Mouse (Mus musculus) urinary bladder, adult 18-20 months (tissue): ENCODE measurements around the gene Ncor2.
A peak's percentile ranks its signal among the peaks of the same experiment; 100 is the strongest.

ENCODE experiments used
- DNase-seq, 2 experiments: peaks; one replicate each; pipeline ENCODE4 v3.0.0; 2022; ENCODE audit warnings: low spot score in 2 of 2, mixed read lengths in 2 of 2

Gene Ncor2

DNA sequence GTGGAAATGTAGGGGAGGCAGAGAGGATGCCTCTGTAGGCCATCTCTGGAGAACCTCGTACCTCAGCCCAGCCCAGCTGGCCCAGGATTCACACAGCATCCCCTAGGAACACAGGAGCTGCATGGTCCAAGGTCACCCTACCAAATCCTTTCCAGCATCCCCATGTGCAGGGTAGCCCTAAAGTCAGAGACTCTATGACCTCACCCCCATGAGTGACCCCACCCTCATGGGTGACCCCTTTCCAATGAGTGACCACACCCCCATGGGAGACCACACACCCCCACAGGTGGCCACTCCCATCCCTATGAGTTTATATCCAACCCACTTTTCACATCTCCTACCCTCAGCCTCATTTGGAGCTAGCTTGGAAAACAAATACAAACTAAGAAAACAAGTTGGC, 51.1 kb downstream of the Ncor2 start:
- DNase-seq: no peak

DNA sequence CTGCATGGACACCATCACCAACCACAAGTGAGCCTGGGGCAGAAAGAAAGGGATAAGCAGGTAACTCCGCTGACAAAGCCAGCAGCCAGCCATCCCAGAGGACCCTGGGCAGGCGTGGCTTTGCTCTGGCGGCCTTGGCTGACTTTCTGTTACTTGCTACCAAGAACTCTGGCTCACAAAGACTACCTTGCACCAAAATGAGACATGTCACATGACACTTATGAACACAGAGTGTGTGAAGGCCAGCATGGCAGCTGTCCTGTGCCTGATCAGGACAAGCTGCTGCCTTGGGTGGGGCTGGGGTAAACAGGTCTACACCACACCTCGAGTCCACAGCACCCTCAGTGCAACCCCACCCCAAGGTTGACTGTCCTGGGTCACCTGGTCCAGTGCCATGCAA, 51.6 kb downstream of the Ncor2 start:
- DNase-seq: no peak

DNA sequence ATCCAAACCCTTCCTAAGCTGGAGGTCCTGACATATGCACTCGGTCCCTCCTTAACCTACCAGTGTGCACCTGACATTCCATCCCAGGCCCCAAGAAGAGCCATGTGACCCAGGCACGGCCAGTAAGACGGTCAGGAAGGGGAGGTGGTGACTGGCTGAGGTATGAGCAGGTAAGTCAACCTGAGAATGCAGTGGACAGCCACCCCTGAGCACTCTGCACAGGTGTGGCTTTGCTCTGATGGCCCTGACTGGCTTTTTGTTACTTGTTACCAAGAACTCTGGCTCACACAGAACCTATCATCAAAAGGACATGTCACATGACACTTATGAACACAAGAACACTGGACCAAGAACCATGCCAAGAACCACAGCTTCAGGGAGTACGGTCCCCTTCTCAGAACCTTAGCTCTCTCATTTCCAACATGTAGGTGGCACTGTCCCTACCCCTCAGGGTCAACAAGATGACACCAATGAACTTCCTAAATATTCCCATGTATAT, 53.0 kb downstream of the Ncor2 start:
- DNase-seq: no peak

DNA sequence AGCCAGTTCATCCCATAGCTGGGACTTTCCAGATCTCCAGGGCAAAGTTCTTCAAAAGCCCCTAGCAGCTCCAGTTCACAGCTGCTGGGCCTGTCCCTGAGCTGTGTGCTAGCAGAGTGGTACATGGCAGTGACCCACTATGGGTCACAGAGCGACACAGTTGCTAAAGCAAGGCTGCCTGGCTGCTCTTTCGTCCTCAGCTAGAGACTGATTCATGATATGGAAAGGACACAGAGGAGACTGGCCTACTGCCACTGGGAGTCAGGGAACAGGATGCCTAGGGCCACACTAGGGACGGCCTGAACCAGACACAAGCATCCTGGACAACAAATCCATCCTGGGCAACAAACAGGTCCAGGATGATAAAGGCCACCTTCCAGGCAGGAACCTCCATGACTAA, 53.8 kb downstream of the Ncor2 start:
- no peak for DNase-seq

DNA sequence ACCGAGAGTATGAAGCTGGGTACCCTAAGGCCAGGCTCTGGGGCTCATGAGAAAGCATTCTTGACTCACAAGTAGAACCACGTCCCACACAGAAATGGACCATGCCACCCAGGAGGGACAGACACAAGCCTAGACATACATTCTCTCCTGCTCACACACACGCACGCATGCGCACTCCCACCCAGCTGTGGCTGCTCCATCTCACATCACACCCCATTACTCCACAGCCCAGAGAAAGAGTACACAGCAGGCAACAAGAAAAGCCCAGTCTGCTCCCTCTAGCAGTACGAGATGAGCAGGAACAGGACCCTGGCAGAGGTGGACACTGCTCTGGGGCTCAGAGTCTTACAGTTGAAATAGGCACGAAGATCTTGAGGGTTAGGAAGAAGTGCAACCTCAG, 55.0 kb downstream of the Ncor2 start:
- DNase-seq: no peak

DNA sequence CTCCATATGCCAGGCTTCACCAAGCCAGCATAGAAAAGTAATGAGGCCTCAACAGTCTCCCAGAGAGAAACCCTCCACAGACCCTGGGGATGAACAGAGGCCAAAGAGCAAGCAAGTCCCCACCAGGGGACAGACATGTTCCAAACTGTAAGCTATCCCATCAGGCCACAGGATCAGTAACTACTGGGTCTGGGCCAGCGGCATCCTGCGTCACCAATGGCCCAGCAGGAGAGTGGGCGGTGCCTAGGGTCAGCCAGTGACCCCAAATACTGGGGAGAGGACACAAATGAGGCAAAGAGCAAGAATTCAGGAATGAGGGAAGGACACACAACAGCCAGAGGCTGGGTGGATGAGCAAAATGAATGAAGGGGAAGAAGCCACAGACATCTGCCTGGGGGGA, 55.8 kb downstream of the Ncor2 start:
- DNase-seq: no peak

DNA sequence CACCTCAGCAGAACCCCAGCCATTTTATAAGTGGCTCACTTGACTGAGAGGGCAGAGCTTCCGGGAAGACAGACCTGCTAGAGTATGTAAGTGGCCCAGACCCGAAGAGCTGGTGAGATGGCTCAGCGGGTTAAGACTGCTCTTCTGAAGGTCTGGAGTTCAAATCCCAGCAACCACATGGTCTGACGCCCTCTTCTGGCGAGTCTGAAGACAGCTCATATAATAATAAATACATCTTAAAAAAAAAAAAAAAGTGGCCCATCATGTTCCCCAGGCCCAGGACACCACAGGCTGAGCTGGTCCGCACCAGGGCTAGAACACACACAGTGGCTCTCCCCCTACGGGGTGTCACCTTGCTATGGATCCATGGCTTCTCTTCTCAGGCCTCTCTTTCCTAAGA, 56.5 kb downstream of the Ncor2 start:
- DNase-seq: no peak

DNA sequence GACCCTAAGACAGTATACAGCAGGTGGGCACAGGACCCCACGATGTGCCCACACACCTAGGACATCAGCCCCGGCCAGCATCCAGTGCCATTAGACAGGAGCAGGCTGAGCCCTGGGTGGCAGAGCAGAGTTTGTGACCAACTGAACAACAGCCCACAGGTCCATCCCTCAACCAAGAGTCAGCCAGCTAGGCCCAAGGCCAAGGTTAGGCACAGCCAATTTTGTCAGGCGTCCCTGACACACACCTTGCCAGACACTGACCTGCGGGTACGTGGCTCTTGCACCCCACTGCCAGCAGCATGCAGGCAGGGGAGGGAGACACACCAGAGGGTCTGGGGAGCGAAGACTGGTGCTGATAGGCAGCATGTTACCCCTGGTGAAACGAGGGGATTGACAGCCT, 57.0 kb downstream of the Ncor2 start:
- DNase-seq: no peak

DNA sequence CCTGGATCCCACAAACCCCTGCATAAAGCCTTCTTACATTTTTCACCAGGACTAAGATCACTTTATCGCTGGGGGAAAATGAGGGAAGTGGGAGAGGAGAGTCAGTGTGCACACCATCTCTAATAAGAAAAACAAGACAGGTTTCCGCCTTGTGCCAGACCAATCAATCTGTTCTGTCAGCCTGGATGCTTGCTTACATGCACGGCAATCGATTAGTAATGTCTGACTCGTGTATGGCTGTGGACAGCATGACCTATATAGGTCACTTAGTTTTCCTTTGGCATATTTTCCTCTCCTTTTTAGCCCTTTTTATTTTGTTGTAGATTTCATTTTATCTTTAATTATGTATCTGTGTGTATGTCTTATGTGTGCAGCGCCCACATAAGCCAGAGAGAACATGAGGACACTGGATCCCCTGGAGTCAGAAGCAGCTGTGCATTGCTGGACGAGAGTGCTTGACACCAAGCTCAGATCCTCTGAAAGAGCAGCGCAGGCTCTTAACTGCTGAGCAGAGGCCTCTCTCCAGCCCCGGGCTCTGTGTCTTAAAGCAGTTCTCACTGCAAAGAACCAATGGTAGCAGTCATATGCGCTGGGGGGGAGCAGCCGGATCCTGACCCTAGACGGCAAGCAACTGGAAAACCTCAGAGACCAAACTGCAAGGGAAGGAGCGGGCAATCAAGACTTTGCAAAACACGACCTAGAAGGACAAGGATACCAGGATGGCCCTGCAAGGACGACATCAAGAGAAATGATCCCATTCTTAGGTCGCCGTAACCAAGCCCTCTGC, 58.3 kb downstream of the Ncor2 start:
- no peak for DNase-seq

DNA sequence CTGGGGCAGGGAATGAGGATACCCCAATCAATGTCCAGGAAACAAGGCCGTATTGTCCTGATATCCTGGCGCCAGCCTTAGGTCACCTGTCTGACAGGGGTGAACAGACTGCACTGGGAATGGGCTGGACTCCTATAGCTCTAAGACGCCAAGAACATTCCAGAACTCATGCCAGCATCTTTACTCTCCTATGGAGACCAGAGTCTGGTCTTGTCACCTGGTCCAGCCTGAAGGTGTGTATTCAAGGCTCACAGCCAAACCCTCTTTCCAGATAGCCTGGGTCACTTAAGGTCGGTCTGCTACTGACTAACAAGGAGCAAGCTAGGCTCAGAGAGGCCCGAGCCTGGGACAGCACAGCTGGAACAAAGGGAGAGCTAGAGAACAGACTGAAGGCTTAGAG, 61.8 kb downstream of the Ncor2 start:
- DNase-seq: no peak

DNA sequence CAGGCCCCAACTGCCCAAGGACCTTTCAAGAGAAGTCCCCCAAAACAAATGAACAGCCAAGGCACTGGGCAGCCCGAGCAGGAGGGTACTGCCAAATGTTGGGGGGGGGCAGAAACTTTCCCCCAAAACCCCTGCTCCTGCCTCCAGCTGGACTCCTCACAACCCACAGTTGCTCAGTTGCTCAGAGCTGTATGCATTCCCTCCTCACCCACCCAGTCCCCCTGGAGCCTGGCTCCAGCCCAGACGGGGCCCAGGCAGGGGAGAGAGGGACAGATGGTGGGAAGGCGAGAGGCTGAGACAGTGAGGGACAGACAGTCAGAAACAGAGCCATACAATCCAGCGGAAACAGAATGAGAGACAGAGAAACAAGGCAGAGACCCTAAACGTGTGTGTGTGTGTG, 66.0 kb downstream of the Ncor2 start:
- DNase-seq: no peak

DNA sequence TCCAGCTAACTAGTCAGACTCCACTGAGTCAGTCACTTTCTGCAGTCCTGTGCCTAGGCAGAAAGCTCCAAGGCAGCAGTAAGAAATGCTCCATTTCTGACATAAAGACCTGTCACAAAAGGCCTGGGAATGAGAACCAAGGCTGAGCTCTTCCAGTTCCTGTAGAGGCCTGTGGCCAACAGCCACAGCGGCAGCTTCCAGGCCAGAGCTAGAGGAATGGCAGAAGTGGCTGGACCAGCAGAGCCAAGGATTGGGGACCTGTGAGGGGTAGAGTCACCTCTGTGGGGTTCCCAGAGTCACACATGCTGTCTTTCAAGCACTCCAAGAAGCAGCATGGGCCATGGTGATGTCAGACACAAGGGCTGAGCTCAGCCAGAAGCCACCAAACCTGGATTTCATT, 66.4 kb downstream of the Ncor2 start:
- no peak for DNase-seq

DNA sequence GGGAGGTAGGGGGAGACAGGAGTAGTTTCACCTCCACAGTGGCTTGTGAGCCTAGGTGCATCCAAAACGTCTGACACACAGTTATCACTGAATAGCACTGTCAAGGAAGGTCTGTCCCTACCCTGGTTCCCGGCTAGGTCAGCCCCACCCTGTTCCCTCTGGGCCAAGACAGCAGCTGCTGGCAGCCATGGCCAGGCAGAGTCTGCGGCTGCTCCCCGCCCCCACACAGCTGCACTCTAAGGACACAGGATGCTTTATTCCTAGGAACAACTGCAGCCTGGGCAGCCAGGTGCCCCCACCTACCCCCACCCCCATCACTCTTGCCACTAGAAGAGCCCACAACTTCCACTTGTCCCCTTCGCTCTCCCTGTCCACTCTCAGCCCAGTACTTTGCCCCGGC, 67.9 kb downstream of the Ncor2 start:
- DNase-seq: peak in 1 of 2 experiments; percentile 31

DNA sequence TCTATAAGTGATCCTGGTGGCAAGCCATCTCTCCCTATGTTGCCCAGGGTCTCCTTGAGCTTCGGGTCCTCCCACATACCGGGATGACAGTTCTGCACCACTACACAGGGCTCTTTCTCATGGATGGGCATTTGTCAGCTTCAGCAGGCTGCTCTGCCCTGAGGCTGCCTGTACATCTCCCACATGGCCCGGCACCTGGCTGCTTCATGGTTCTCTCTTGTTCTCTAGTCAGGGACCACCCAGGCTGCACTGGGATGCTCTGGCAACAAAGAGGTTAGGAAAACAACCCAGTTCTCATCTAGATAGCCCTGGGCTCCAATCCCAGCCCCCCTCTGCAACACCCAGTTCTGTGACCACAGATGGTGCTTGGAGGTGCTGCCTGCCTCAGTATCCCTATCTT, 68.3 kb downstream of the Ncor2 start:
- no peak for DNase-seq

DNA sequence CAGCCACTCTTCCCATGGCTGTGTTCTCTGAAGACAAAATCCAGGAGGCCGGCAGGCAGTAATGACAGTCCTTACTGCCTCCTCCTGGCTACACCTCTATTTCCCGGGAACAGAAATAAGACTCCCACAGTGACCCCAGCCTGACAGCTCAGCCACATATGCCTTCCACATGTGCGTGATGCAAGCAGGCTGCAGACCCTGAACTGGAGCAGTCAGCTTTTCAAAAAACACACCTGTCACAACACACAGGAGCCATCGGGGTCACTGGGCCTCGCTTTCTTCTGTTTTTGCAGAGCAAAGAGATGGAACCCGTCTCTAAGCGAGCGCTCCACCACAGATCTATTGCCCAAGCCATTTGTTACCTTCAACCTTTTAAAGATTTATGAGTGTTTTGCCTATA, 68.8 kb downstream of the Ncor2 start:
- DNase-seq: no peak

DNA sequence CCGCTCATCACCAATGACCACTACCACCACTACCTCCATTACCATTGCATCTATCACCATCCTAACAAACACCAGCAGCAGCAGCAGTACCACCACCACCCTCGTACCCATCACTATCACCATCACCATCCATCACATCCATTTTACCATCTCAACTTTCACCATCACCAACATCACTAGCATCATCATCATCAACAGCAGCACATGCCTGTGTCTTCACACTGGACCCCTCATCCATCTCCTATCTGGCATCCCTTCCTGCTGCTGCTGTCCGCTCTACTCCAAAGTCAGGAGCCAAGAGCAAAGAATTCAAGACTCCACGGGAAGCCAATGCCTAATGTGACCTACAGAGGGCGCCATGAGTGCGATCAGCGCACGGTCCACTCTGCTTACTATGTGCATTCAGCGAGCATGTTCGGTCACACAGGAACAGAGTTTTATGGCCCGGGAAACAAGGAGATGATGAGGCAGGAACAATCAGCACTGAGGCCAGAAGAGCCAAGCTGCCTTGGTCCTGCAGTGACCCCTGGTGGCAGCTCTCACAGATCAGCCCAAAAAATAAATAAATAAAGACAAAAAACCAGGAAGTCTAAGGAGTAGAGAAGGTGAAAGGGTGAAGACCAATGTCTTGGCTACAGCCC, 71.9 kb downstream of the Ncor2 start:
- peak; percentile 30 to 50 for DNase-seq

DNA sequence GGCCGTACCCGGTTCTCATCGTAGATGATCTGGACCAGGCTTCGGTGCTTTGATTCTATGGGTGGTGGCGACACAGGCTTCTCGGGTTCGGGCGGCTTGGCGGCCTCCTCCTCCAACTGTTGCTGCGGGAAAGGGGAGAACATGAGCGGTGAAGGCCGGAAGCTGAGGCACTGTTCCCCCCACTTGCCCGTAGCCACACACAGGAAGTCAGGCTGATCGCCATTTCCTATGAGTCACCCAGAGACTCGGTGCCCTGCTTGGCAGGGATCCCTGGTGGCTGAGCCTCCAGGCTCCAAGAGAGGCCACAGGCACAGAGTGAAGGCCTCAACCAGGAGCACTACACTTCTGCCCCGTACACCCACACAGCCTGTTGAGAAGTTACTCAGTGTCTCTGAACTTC, 72.8 kb downstream of the Ncor2 start:
- DNase-seq: peak in 1 of 2 experiments; percentile 31

DNA sequence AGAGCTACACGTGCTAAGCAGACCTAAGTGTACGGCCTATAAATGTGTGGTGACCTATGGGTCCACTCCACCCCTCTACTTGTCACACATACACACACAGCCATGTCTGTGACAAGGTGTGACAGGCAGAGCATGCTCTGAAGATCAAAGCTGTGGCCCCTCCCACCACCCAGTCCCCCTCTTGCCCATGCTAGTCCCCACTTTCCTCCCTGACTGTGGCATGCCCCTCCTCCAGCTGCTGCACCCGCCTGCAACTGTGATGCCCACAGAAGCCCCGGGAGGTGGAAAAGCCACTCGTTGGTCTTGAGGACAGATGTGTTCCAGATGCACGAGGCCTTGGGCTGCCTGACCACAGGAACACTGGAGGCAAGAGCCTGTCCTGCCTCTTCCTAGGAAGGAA, 74.2 kb downstream of the Ncor2 start:
- no peak for DNase-seq

DNA sequence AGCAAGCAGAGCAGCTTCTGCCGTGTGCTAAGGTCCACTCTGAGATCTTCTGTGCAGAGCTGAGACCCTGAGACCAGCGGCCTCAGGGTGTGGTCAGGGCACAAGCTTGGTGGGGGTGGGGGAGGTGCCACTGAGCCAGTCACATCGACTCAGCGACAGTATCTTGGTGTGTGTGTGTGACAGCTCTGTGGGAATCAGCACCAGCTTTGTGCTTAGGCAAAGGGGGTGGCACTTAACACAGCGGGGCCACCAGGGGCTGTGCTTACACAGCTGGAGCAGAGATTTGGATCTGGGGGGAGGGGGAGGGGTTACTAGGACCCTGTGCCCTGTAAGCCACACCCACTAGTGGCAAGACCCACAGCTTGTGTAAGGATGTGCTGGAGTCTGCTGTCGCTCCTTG, 75.6 kb downstream of the Ncor2 start:
- no peak for DNase-seq

DNA sequence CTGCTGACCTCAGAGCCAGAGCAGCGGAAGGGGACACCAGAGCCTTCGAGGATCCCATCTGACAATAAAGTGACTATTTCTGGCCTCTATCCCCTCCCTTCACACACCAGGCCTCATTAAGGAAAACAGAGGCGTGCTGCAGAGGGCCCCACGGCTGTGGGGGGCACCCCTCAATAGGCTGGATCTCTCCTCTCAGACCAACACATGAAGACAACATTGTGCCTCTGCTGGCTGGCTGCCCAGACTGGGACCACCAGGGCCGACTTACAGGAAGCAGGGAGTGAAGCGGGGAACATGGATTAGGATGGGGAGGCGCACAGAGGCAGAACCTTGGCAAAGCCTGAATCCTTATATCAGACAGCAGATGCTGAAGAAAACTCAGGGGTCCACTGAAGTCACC, 76.1 kb downstream of the Ncor2 start:
- DNase-seq: no peak

DNA sequence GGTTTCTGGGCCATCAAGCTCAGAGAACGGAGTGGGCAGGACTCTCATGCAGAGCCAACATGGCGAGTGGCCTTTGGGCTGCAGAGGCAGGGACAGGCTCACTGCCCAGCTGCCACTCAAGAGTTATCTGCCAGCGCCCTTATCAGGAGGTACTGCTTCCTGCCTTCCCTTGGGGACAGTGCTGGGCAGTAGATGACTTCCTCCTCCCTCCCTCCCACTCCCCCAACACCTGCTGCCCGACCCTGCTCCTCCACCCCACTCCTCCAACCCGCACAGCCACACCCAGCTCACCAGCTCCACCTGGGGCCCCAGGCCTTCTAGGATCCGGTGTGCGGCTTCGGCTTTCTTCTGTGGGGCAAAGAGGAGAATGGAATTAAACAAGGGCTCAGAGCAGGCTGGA, 76.7 kb downstream of the Ncor2 start:
- no peak for DNase-seq

DNA sequence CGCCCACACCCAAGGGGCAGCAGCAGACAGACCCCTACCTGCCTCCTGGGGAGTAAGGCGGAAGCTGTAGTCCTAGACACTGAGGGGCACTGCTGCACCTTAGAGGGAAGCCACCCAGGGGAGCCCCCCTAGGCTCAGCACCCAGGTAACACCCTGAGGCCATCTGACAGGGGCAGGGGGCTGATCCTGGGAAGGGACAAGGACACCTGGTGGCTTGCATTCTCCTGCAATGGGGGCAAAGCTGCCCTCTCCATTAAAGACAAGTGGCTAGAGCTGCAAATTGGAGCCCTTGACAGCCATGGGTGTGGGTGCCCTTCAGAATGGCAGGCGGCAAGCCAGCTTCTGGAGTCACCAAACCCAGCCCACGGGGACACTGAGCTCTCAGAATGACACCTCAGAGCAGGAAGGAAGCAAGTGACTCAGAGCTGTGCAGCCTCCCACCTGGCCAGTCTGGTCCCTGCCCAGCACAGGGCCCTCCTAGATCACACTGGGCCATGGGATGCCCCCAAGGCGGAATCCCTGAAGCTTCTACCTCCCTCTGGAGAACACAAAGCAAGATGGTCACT, 79.2 kb downstream of the Ncor2 start:
- no peak for DNase-seq

DNA sequence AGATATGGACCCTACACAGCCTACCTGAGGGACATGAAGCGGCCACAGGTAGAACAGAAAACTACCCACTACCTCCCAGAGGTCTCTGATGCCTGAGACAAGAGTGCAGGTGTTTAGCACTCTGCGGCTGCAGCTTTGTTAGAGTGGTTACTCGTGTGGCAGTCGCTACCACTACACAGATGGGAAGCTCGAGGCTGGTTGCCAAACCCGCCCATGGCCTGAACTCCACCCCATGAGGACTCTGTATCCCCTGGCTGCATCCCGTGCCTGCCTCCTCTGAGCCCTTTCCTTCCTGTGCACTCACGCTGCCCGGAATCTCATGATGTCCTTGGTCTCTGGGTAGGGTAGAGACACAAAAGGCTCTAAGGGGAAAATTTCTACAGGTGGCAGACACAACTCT, 80.3 kb downstream of the Ncor2 start:
- DNase-seq: no peak
